Mouse (Mus musculus) myocyte (in vitro differentiated cells): ENCODE data around the gene Ubap2. TPM values are rescaled to one million over a fixed set of nuclear protein-coding genes. Genes with fewer than 3 reads are reported as not detected.

ENCODE experiments used
- H3K27me3 ChIP-seq: one replicate; pipeline ENCODE4 v1.6.1; 2011; ENCODE audit not compliant: control insufficient read depth, insufficient read depth, insufficient read length
- H3K36me3 ChIP-seq: one replicate; pipeline ENCODE4 v1.6.1; 2011; ENCODE audit not compliant: control insufficient read depth, insufficient read depth
- H3K4me2 ChIP-seq: one replicate; pipeline ENCODE4 v1.6.1; 2011; ENCODE audit warnings: low read depth, control low read depth
- H3K4me3 ChIP-seq: one replicate; pipeline ENCODE4 v1.5.1; 2011; ENCODE audit warnings: mild to moderate bottlenecking, control low read depth, moderate library complexity
- H3K79me2 ChIP-seq: one replicate; pipeline ENCODE4 v1.6.1; 2011; ENCODE audit not compliant: control insufficient read depth, insufficient read depth
- H3ac ChIP-seq: one replicate; pipeline ENCODE4 v1.6.1; 2011; ENCODE audit not compliant: control insufficient read depth, insufficient read length
- CEBPB ChIP-seq: IDR thresholded peaks from 2 replicates; pipeline ENCODE4 v1.6.1; 2011; ENCODE audit warnings: mild to moderate bottlenecking, moderate library complexity; ENCODE audit not compliant: poor library complexity, insufficient read depth, severe bottlenecking
- E2F4 ChIP-seq: IDR thresholded peaks from one replicate; pipeline ENCODE4 v1.6.1; 2011; ENCODE audit warnings: mild to moderate bottlenecking, control low read depth, moderate library complexity; ENCODE audit not compliant: insufficient read depth
- MAX ChIP-seq: IDR thresholded peaks from one replicate; pipeline ENCODE4 v1.6.1; 2011; ENCODE audit warnings: low read depth, mild to moderate bottlenecking, control low read depth
- MYOD1 ChIP-seq, 3 experiments: IDR thresholded peaks; one replicate each; pipeline ENCODE4 v1.6.1; 2011; ENCODE audit warnings: control low read depth in 2 of 3, low read depth in 2 of 3, mild to moderate bottlenecking in 2 of 3, moderate library complexity in 1 of 3; ENCODE audit not compliant: insufficient read length in 2 of 3, control insufficient read depth in 1 of 3
- MYOG ChIP-seq, 3 experiments: IDR thresholded peaks; one replicate each; pipeline ENCODE4 v1.6.1; 2011; ENCODE audit warnings: control low read depth in 2 of 3, low read depth in 2 of 3, mild to moderate bottlenecking in 2 of 3; ENCODE audit not compliant: insufficient read length in 2 of 3, control insufficient read depth in 1 of 3, insufficient read depth in 1 of 3
- POLR2A ChIP-seq: IDR thresholded peaks from one replicate; pipeline ENCODE4 v1.6.1; 2011; ENCODE audit warnings: low read depth, mild to moderate bottlenecking, control low read depth, moderate library complexity; ENCODE audit not compliant: insufficient read length
- POLR2AphosphoS2 ChIP-seq: IDR thresholded peaks from one replicate; pipeline ENCODE4 v1.6.1; 2011; ENCODE audit warnings: low read depth, control low read depth; ENCODE audit not compliant: insufficient read length
- REST ChIP-seq: IDR thresholded peaks from one replicate; pipeline ENCODE4 v1.6.1; 2011; ENCODE audit warnings: mild to moderate bottlenecking, control low read depth, moderate library complexity; ENCODE audit not compliant: insufficient read depth, insufficient read length
- SRF ChIP-seq: IDR thresholded peaks from one replicate; pipeline ENCODE4 v1.6.1; 2011; ENCODE audit warnings: low read depth; ENCODE audit not compliant: control insufficient read depth, insufficient read length
- TCF12 ChIP-seq: IDR thresholded peaks from one replicate; pipeline ENCODE4 v1.6.1; 2011; ENCODE audit warnings: mild to moderate bottlenecking, control low read depth; ENCODE audit not compliant: poor library complexity, insufficient read depth, severe bottlenecking
- TCF3 ChIP-seq: IDR thresholded peaks from one replicate; pipeline ENCODE4 v1.6.1; 2011; ENCODE audit warnings: low read depth, control low read depth; ENCODE audit not compliant: insufficient read length
- USF1 ChIP-seq: IDR thresholded peaks from one replicate; pipeline ENCODE4 v1.6.1; 2011; ENCODE audit warnings: low read depth, mild to moderate bottlenecking, control low read depth, moderate library complexity
- polyA plus RNA-seq: library from polyadenylated mRNA; unstranded; fragments of >200 nt; fragmentation: generic; extraction: Trizol; gene quantifications from one replicate; pipeline ENCODE4 v1.2.1, GENCODE M21; 2012; ENCODE audit warnings: missing spikeins

The Ubap2 gene
- polyA plus RNA-seq, 1 experiment: 71.5 TPM

- no peaks in the 10 kb centered on the region for H3K27me3 ChIP-seq
- H3K4me3 ChIP-seq: peak overlapping the region; percentile 98
- peaks cover 55% of the 10 kb centered on the region for H3K79me2 ChIP-seq
- peak overlapping the region; percentile 93 for H3K4me2 ChIP-seq
- no peak for TF ChIP-seq MAX
- TF ChIP-seq POLR2A: no peak
- no peak for TF ChIP-seq SRF
- no peak for TF ChIP-seq TCF12
- no peak for TF ChIP-seq MYOD1 (IDR thresholded peaks at IDR 0.05; ENCODE audit: control insufficient read depth in 1 of 3, insufficient read length in 2 of 3, low read depth in 2 of 3)
- no peak for TF ChIP-seq POLR2AphosphoS2
- no peak for TF ChIP-seq TCF3
- no peak for TF ChIP-seq E2F4
- TF ChIP-seq USF1: no peak
- TF ChIP-seq REST: no peak
- no peak for TF ChIP-seq CEBPB
- TF ChIP-seq MYOG (IDR thresholded peaks at IDR 0.05; ENCODE audit: control insufficient read depth in 1 of 3, insufficient read depth in 1 of 3, insufficient read length in 2 of 3, low read depth in 2 of 3): no peak
- no peaks in the 10 kb centered on the region for H3K36me3 ChIP-seq
- peak overlapping the region; percentile 57 for H3ac ChIP-seq
Measured at GRCm38 (mm10) chr4:41274377-41274979, 466 bp downstream of the Ubap2 start.

- TF ChIP-seq E2F4 (no peak), TCF3 (no peak), USF1 (no peak), TCF12 (no peak), CEBPB (no peak), MAX (no peak), POLR2AphosphoS2 (no peak), REST (no peak), SRF (no peak), MYOD1 (IDR thresholded peaks at IDR 0.05; ENCODE audit: control insufficient read depth in 1 of 3, insufficient read length in 2 of 3, low read depth in 2 of 3) (no peak), MYOG (IDR thresholded peaks at IDR 0.05; ENCODE audit: control insufficient read depth in 1 of 3, insufficient read depth in 1 of 3, insufficient read length in 2 of 3, low read depth in 2 of 3) (no peak), POLR2A (no peak)
- Histone ChIP-seq H3K36me3 (peaks cover 6% of the 10 kb centered on the region), H3K4me3 (no peak overlapping the region), H3K4me2 (peak overlapping the region; percentile 6), H3ac (no peak overlapping the region), H3K27me3 (no peaks in the 10 kb centered on the region), H3K79me2 (peaks cover 99% of the 10 kb centered on the region)
Measured at GRCm38 (mm10) chr4:41268133-41268532, 6.8 kb downstream of the Ubap2 start.

GRCm38 (mm10) chr4:41266350-41266749, 8.6 kb downstream of the Ubap2 start:
- Histone ChIP-seq H3K4me2 (no peak overlapping the region), H3K36me3 (peaks cover 6% of the 10 kb centered on the region), H3K79me2 (peaks cover 98% of the 10 kb centered on the region), H3ac (no peak overlapping the region), H3K27me3 (no peaks in the 10 kb centered on the region), H3K4me3 (no peak overlapping the region)
- TF ChIP-seq POLR2A (no peak), E2F4 (no peak), TCF3 (no peak), SRF (no peak), POLR2AphosphoS2 (no peak), MAX (no peak), TCF12 (no peak), MYOD1 (IDR thresholded peaks at IDR 0.05; ENCODE audit: control insufficient read depth in 1 of 3, insufficient read length in 2 of 3, low read depth in 2 of 3) (no peak), REST (no peak), USF1 (no peak), MYOG (IDR thresholded peaks at IDR 0.05; ENCODE audit: control insufficient read depth in 1 of 3, insufficient read depth in 1 of 3, insufficient read length in 2 of 3, low read depth in 2 of 3) (no peak), CEBPB (no peak)

- Histone ChIP-seq H3K4me3 (no peak overlapping the region), H3K4me2 (peak overlapping the region; percentile 7), H3K27me3 (no peaks in the 10 kb centered on the region), H3K79me2 (peaks cover 90% of the 10 kb centered on the region), H3K36me3 (peaks cover 3% of the 10 kb centered on the region), H3ac (no peak overlapping the region)
- no peak for TF ChIP-seq MYOD1 (IDR thresholded peaks at IDR 0.05; ENCODE audit: control insufficient read depth in 1 of 3, insufficient read length in 2 of 3, low read depth in 2 of 3)
- no peak for TF ChIP-seq SRF
- TF ChIP-seq POLR2A: no peak
Measured at GRCm38 (mm10) chr4:41260691-41261090, 14.3 kb downstream of the Ubap2 start.

- no peaks in the 10 kb centered on the region for H3K36me3 ChIP-seq
- peak overlapping the region; percentile 27 for H3K4me2 ChIP-seq
- TF ChIP-seq TCF12 (no peak), MYOD1 (IDR thresholded peaks at IDR 0.05; ENCODE audit: control insufficient read depth in 1 of 3, insufficient read length in 2 of 3, low read depth in 2 of 3) (no peak), MYOG (IDR thresholded peaks at IDR 0.05; ENCODE audit: control insufficient read depth in 1 of 3, insufficient read depth in 1 of 3, insufficient read length in 2 of 3, low read depth in 2 of 3) (no peak), MAX (no peak), SRF (no peak), REST (no peak)
- no peaks in the 10 kb centered on the region for H3K27me3 ChIP-seq
- no peak overlapping the region for H3ac ChIP-seq
- peaks cover 90% of the 10 kb centered on the region for H3K79me2 ChIP-seq
- H3K4me3 ChIP-seq: no peak overlapping the region
Measured at GRCm38 (mm10) chr4:41259019-41259418, 15.9 kb downstream of the Ubap2 start.
